Mouse (Mus musculus) layer of hippocampus, postnatal 14 days (tissue): Measurements from ENCODE around the gene Ntng1. TPM values are rescaled to one million over a fixed set of nuclear protein-coding genes. Genes with fewer than 3 reads are reported as not detected.

ENCODE experiments used
- DNase-seq, 2 experiments: peaks; one replicate each; pipeline ENCODE4 v3.0.0; 2021 to 2022; ENCODE audit warnings: low spot score in 2 of 2, mixed read lengths in 1 of 2
- long read RNA-seq, 2 experiments: library from polyadenylated mRNA; stranded (forward); transcript quantifications; one replicate each; pipeline ENCODE4 v2.0.0; 2021
- total RNA-seq, 2 experiments: library from RNA; stranded (reverse); gene quantifications; 2 replicates each; pipeline ENCODE4 v1.2.3; 2021

Ntng1 gene
- 10 to 100 TPM; 21.5 to 38.6 TPM for total RNA-seq
- long read RNA-seq, experiment 1, partial matches to known transcripts = 0 of 2 reads
- long read RNA-seq, experiment 1, other reads (novel, unspliced or antisense) = 1 of 2 reads
- long read RNA-seq, experiment 2, partial matches to known transcripts = 1 of 2 reads
- long read RNA-seq, experiment 2, other reads (novel, unspliced or antisense) = 0 of 2 reads

DNA sequence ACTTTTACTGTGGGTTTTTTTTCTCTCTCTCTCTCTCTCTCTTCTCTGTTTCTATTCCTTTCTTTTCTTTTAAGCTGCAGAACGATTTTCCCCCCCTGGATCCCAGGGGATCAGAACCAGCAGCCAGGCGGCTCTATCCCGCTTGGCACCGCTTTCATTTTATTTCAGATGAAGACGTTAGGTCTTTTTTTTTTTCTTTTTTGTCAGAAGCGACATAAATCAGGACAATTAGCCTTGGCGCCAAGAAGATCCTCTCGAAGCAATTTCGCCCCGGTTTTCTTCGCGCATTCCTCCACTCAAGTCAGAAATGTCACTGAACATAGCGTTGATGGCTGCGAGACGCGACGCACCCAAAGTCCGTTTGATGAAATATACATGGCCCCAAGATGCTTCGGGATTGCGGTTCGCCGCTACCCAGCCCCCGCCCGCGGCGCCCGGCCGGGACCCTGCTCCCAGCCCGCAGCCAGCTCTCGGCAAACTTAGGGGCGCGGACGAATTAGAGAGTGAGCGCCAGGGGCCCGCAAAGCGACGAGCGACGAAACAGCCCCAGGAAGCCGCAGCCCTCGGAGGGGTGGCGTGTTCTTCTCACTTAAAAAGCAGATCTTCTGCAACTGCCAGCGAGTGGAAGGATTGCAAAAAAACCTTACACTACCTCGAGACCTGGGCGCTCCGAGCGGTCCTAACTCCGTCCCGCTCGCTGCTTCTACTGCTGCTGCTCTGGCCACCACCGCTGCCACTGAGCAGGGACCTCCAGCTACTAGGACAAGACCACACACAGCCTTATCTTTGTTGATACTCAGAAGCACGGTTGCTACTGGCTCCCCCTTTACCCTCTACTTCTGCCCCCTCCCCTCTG, at the start of gene Ntng1:
Gene Ntng1, minus strand, starts transcription at position 806 of the 856 bp plus-strand sequence.
- DNase-seq = peak in 1 of 2 experiments; percentile 25

DNA sequence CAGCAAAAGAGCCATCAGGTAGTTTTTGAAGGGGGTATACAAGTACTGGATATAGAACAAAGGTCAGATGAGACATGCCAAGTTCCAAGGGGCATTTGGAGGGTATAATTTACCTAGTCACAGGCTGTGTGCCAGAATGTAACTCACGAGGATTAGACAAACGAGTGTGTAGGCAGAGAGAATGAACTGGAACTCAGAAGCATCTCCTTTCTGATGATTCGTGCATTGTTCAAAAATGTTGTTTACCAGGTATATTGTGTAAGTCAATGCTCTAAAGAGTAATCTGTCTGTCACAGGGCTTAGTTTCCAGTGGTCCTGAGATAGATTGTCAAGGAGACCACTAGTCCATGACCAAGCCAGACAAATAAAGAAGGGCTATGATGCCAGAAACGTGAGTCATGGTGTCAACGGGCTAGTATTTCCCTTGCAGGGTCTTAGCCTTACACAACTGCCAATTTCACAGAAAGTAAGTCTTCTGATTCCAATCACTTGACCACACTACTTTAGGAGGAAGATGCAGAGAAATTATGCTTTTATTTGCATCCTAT, 43.7 kb upstream of the Ntng1 start:
- no peak for DNase-seq

DNA sequence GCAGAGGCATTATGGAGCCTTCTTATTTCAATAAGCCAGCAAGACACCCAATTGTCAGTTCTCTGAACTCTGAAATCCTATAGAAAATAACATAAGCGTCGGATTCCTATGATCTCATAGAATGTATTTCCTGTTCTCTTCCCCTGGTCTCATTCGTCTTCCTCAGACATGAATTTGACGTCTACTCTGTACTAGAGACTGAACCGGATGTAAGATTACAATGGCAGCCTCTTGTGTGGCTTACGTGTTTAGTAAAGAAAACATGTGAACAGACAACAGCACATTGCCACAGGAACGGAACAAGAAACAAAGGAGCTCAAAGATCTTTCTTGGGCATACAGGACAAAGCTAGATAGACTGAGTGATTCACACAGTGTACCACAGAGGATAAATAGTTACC, 5.3 kb upstream of the Ntng1 start:
- no peak for DNase-seq

DNA sequence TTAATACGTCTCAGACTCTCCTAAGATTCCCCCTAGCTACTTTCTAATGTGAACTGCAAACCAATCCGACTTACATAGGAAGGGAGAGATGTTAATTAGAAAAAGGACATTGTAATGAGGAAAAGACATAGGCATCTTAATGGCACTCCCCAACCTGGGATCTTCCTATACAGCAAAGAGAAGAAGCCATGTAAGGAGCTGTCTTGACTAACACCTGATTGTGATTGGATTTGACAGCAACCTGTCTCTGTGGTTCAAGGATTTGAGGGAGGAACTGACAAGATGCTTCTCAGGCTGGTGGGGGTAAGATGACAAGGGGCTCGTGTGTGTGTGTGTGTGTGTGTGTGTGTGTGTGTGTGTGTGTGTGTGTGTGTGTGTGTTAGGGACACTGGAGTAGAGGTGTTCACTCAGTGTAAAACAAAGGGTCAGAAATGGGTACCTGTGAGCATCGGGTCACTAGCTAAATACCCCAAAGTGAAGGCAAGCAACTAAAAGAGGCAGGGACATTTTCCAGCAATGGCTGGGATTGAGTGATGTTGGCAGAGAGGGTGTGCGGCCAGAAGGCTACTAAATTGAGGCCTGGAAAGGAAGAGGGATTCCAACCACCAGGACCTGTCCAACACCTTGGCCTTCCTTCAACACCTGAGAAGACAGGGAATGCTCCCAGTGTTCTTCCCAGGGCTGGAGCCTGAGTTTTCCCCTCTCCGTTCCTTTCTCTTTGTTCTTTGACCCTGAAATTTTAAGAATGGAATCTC, 667 bp upstream of the Ntng1 start:
- DNase-seq = no peak

DNA sequence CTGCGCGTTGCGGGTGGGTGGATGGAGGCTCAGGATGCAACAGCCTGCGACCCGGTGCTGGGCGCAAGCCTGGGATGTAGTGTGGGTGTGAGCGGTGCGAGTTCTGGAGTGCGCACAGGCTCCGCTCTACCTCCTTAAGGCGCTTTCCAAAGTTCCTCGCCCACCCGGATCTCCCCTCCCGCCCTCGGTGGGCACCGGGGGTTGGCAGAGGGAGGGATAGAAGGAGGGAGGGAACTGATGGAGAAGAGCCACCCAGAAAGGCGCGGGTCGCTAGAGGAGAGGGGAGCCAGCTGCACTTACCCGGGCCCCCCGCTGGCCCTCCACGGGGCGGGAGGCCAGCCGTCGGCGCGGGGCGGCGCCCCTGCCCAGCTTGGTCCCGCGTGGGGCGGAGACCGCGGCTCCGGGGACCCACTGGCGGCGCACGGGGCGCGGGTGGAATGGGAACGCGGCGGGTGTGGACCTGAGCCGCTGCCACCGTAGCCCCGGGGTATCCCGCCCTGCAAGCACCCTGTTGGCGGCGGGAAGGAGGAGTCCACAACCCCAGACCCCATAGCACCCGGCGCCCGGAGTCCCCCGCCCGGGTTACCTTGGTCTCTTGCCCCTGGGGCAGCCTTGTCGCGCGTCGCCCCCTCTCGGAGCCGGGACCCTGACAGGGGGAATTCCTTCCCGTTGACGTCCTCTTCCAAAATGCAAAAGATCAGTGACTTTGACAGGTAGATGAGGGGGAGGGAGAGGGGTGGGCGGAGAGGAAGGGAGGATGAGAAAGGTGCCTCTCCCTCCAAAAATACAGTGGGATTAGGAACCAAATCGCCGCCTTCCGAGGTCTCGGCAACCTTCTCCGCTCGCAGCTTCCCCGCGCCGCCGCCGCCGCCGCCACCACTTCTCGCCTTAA, 1.3 kb downstream of the Ntng1 start:
- peak in 1 of 2 experiments; percentile 13 for DNase-seq

DNA sequence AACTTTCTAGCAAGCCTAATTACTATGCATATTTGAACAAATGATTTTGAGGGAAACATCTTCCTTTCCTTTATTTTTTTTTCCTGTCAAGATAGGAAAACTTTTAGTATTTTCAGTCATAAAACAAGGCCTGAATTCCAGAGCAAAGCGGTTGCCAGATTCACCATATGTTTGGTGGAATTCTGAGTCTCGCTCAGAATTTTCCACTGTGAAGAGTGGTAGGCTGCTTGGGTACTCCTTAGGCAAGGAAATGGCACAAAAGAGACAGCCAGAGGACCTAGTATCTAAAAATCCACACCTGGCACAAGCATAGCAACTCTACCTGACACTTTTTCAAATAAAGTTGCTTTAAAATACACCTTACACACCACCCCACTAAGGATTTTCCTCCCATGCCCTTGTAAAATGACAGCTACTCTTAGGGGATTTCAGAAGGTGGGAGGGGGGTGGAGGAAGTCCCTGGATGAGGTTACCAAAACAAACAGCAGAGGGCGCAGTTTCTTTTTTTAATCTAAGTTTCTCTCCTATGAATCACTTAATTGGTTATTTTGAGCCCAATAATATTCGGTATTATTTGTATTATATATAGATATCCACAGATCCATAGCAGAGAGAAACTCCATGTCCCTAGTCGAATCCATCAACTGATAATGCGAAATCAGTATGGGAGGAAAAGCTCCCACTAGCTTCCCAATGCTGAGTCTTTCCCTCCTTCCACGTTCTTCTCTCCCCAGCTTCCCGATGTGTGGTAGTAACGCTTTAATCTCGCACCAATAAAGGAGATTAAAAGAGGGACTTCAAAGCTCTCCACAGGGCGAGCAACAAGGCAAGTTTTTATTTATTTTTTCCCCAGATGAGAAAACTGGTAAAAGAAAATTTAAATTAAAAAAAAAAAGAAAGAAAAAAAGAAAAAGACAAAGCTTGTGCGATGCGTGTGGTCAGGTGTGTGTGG, 2.2 kb downstream of the Ntng1 start:
- DNase-seq = peak; percentile 65 to 78

DNA sequence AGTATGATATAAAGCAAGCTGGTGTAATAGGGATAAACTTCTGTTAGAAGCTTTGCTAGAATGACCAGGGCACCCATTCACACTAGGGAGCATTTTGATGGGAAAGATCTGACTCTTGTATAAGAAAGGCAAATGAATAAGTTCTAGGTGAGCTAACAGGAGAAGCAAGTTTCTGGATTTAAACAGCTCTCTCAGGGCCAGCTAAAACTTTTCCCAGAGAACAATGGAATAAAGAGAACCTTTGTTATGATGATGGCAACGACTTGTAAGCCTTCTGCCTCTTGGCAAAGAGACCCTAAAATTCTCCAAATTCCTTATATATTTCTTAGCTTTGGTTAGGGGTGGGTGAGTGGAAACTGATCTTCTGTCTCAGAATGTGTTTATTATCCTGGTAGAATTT, 7.7 kb downstream of the Ntng1 start:
- DNase-seq = no peak

DNA sequence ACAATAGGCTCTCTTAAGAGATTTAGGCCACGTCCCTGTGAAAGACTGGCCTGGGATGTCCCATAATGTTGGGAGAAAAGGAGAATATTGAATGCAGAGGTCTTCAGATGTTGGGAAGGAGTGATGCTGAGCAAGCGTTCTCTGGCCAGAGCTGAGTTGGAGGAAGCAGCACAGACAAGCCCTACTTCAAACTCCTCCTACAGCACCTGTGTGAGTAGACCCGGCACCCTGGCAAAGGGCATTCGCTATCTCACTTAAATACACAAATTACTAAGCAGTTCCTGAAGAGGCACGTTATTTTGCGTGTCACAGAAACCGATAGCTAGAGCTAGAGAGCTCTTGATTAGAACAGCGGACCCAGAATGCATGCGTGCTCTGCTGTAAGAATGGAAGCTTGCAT, 10.7 kb downstream of the Ntng1 start:
- no peak for DNase-seq

DNA sequence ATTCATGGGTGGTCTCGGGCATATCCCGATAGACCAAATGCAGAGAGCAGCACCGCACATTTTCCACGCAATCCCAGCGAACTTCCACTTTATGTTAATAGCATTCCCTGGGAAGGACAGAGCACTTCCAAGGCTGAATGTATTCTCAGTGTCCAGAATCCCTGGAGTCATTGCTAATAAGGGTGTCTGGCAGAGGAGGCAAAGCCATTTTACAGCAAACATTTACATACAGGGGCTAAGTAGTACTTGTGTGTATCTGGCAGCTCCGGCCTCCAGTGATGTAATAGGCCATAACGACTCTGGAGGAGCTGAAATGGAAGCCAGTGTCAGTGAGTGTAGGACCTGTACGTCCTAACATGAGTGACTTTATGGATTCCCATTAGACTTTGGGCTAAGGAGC, 11.5 kb downstream of the Ntng1 start:
- DNase-seq = no peak

DNA sequence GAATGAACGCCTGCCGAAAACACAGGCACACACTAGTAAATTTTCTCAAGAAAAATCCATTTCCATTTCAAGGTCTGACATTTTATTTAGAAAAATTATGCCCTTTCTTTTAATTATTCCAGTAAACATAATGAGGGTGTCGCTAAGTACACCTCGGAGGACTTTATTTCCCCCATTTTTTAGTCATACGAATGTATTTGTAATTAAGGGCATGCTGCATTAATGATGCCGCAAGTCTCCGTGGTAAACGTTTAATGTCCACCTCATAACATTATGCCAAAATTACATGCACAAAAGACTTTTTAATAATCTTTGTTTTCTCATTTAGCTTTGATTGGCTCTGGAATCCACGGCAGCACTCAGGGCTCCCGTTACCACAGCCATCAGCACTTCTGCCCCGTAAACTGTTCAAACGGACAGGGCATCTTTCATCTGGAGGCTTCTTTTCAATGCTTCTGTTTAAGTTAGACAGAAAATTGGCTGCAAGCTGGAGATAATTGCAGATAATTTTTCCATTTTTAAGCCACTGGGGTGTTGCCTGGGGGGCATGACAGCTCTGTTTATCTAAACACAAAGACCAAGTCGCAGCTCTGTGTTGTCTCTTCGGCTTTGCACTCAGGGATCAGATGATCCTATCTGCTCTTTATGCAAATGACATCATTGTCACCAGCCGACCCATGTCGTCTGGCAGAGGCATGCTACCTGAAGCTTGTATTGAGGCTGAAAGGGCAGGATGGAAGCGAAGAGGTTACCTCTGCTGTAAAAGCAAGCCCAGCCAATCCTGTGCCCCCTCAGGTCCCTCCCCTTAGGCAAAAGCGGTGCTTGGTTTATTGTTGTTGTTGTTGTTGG, 12.5 kb downstream of the Ntng1 start:
- no peak for DNase-seq

DNA sequence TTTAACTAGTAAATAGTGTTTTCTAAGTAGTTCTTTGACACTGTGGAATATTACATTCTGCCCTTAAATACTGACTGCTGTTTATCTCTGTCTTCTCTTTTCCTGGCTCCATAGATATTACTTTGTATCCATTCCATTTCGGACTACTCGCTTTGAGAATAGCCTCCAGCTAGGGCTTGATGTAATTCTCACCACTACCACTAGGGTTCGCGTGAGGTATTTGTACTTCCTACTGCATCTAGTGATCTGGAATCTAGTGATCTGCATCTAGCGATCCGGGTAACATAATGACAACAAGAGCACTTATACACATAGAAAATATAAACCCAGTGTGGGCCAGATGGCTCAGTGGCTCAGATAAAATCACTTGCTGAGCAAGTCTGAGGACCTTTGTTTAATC, 14.2 kb downstream of the Ntng1 start:
- no peak for DNase-seq

DNA sequence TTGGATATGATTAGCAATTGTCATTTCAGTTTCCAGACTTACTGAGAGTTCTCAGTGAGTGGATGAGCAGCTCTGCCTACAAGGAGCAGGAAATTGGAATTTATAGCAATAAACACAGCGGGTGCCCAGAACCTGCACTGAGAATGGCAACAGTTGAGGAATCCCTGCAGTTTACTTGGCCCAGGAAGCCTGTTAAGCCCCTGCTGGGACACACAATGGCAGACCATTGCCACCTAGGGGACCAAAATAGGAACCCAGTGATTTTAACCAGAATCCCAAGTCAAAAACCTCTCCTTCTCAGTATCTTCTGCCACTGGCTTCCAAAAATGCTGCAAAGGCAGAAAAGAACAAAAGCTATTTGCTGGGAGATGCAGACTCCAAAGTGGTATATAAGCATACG, 37.8 kb downstream of the Ntng1 start:
- DNase-seq = peak in 1 of 2 experiments; percentile 15

DNA sequence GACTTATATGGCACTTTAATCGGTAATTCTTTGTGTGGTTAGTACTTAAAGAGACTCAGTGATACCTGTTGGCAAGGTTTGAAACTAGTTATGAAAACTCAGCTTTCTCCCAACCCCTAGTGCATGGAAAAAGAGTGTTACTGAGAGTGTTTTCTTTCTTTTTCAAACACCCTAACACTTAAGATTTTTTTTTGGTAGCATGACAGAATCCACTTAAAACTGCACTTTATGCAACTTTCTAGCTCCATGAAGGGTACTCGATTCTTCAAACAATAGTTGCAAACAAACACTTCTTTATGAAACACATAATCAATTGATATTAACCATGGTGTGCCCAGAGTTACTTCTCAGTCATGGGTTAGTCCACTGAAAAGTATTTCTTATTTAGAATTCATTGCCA, 49.4 kb downstream of the Ntng1 start:
- DNase-seq = no peak

DNA sequence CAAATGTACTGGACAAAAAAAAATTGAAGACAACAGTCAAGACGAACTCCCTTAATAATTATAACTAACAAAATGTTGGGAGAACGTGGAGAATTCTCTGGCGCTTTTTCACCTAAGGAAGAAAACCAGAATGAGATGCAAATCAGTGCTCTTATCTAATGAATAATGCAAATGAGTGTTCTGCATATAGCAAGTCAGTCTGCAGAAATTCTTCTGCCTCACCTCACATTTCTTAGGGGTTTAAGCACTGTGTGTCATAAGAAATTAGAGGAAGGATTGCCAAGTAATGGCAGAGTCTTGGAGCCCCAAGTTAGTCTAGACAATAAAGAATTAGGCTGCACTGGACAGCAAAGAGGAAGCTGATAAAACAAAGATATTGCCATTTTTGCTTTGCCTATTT, 49.8 kb downstream of the Ntng1 start:
- DNase-seq = no peak

DNA sequence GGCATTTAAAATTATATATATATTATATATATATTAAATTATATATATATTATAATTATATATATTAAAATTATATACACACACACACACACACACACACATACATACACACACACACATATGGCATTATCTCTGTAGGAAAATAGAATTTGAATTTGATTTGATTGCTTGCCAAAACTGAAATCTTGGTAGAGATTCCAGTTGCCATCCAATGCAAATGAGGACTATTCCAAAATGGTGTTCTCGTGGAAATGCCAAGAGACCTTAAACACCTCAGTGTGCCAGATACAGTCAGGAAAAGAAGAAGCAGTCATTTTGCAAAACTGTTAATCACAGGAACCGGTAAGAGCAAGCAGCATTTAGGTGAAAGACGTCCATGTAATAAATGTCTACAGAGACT, 51.3 kb downstream of the Ntng1 start:
- DNase-seq = no peak

DNA sequence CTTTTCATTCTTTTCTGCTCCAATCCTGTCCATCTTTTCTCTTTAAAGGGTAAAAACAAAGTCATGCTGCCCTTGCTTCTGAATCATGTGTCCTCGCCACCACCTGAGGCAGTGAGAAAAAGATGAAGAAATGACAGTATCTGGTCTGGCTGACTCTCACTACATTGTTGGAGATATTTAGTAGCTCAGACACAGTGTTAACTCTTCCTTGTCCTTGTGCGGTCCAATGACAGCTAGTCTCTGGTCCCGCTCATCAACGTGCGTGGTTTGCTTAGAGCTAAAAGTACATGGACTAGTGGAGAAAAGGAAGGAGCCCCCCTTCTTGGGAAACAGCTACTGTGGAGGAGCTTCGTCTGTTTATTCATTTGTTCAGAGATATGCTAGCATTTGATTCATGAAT, 56.6 kb downstream of the Ntng1 start:
- DNase-seq = no peak

DNA sequence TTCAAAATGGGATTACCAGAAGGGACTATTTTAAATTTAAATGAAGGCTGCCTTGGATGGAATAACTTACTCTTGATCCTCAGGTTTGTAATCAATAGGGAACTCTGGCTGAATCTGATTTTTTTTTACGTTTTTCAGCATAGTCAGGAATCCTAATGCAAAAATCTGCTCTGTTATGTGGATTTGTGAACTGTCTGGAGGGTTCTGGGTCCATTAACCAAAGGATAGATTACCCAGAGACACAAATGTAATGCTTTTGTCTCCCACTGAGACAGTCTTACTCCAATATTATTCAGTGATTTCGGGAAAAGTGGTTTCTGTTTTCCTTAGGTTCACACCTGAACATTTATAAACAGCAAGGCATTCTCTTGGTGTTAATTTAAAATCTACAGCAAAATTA, 58.5 kb downstream of the Ntng1 start:
- no peak for DNase-seq

DNA sequence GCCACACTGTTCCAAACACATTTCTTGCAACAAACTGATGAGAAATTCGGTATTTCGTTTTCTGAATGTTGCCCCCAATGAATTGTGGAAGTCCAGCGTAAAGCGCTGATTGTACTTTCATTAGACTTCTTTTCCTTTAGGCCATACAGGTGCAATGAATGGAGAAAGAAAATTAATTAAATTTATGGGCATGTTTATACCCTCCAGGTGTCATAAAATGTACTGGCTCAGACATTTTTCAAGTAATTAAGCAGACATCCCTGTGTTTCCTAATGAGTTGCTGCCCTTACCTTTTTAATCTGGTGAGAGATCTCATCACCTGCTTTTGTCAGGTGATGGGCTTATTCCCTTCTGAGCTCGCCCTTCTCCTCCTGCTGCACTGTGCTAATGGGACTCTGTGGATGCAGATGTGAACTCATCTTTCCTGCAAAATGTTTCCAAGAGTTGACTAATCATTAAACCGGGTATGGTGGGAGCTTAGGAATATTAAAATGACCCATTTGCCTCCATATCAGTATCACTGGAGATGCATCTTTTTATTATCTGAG, 79.0 kb downstream of the Ntng1 start:
- DNase-seq = no peak
